Mouse (Mus musculus) lung, postnatal 0 days (tissue): Measurements from ENCODE around the gene Skil.

Source experiments
- CTCF ChIP-seq: IDR thresholded peaks from 2 replicates; pipeline ENCODE4 v1.5.1; 2016; ENCODE audit warnings: antibody characterized with exemption, mild to moderate bottlenecking
- EP300 ChIP-seq: IDR thresholded peaks from 2 replicates; pipeline ENCODE4 v1.6.1; 2016; ENCODE audit warnings: antibody characterized with exemption, mild to moderate bottlenecking, control low read depth

DNA sequence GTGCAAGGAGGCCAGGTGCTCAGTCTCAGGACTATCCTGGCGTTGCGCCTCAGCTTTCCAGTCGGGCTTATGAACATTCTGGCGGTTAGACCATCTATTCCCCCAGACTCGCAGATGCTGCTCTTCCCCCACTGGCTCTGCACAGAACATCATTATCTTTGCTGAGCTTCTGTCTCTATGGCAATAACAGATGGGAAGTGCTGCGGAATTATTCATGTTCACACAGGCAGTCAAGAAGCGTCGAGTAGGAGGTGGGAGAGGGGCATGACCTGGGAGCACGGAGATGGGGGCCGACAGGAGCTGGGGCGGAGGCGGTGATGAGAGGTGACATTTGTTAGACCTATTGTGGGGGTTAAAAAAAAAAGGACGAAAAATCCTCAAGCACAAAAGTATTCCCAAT, 1.7 kb upstream of the Skil start:
- TF ChIP-seq CTCF (no peak), EP300 (no peak)
